Mouse (Mus musculus): Measurements from ENCODE around the gene Gse1. TPM values are rescaled to one million over a fixed set of nuclear protein-coding genes. Genes with fewer than 3 reads are reported as not detected.

Gene Gse1
- total RNA-seq, 2 experiments from 2014 or later: 105 to 134 TPM

DNA sequence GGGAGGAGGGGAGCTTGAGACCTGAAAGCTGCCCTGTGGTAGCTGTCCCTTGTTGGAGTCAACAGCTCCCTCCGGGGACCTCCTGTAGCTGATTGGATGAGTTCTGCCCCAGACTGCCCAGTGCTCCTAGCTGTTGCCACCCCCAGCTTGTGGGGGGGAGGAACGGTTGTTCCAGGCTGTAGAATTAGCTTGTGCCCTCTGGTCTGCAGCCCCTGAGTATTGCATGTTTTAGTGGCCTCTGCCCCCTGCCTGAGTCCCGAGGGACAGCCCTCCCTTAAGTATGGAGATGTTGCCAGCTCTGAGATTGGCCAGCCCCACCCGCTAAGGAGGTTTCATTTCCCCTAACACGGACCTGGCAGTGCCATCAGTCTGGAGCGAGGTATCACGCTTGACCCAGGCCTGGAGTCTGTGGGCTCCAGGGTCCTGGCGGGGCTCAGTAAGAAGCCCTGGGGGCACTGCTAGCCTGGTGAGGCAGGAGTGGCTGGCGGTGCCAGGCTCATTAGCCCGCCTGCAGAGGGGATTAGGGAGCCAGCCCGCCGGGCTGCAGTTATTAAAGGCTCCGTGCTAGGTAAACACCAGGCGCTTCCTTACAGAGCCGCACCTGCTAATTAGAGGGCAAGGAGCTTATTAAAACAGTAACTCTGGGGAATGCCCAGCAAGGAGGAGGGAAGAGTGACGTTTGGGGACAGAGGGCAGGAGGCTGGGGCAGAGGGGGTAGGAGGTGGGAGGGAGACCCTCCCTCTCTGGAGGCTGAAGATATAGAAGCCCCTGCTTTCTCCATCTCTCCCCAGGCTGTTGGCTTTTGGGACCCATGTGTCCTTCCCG, 107.2 kb downstream of the Gse1 start:
- ATAC-seq (replicated peaks; ENCODE audit: low FRiP score, poor library complexity, severe bottlenecking): 0 out of 2 replicates have a peak, but pooled peaks have one; percentile 25

DNA sequence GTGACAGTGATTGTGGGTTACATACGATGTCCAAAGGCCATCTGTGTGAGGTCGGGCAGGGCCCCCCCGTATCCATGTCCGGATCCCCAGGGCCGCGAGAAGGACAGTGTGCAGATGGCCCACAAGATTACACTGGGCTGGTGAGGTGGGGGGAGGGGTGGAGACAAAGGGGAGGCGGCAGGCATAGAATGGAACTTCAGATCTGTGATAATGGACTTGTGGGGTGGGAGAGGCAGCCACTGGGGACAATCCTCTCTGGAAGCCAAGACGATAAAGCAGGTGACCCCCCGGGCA, 107.8 kb downstream of the Gse1 start:
- ATAC-seq (replicated peaks; ENCODE audit: low FRiP score, poor library complexity, severe bottlenecking): no peak

DNA sequence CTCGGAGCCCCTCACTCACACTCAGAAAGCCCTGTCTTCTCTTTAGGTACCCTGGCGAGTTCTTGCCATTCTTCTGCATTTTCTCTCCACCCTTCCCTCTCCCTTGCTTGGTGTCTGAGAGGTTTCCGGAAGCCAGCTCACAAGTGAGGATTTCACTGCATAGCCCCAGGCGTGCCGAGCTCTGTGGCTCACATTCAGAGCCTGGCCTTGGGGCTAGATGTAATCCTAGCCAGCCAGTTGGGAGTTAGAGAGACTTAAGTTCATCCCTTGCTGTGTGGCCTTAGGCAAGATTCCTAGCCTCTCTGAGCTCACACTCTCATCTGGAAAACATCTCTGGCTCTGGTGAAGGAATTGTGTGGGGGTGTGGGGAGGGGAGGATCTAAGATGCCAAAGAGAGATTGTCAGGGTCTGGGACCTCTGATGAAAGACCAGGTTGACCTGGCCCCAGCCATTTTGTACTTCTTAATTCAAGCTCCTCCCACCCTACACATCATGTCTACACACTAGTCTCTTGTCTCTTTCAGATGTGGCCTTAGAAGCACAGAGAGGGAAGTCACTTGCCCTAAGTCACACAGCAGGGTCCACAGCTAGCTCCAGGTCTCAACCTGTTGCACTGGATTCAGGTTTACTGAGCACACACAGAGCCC, 108.8 kb downstream of the Gse1 start:
- ATAC-seq (replicated peaks; ENCODE audit: low FRiP score, poor library complexity, severe bottlenecking): no peak

DNA sequence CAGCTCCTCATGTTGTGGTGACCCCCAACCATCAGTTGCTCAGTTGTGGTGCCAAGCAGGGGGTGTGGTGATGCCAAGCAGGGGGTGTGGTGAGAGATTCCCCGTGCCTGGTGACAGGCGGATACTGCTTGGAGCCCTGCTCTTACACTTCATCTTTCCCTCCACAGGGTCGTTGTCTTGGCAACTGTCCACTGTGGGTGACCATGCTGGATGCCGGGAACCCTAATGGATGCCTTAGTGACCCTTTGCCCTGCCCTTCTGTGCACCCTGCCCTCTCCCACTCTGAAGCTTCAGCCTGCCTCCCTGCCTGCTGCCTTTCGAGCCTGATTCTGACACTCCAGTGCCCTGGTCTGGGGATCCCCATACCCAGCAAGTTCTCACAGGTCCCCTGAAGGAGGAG, 109.4 kb downstream of the Gse1 start:
- no peak for ATAC-seq (replicated peaks; ENCODE audit: low FRiP score, poor library complexity, severe bottlenecking)

DNA sequence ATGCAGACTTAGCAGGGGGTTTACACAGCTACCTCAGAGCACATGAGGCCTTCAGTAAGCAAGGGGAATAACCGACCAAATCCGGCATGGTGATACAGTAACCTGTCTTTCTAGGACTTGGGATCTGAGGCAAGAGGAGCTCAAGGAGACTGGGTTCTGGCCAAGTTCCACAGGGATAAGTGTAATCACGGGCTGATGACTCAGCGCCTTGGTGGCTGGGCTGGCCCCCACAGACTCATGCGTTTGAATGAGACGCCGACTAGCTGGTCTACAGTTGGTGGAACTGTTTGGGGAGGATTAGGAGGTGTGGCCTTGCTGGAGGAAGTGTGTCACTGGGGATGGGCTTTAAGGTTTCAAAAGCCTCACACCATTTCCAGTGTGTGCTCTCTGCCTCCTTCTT, 110.4 kb downstream of the Gse1 start:
- no peak for ATAC-seq (replicated peaks; ENCODE audit: low FRiP score, poor library complexity, severe bottlenecking)

DNA sequence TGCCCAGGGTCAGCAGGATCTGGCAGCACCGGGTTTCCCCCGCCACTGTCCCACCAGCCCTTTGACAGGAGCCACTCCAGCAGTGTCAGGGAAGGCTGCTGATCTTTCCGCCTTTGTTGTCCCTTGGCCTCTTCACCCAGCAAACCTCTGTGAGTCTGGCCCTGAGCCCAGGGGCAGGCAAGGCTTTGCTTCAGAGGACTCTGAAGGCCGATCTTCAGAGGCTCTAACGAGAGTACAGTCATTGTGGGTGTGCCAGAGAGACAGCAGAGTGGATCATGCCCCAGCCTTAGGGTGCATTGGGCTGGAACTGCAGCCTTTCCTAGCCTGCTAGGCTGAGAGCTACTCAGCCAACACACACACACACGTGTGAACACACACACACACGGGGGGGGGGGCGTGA, 111.5 kb downstream of the Gse1 start:
- ATAC-seq (replicated peaks; ENCODE audit: low FRiP score, poor library complexity, severe bottlenecking): no peak

DNA sequence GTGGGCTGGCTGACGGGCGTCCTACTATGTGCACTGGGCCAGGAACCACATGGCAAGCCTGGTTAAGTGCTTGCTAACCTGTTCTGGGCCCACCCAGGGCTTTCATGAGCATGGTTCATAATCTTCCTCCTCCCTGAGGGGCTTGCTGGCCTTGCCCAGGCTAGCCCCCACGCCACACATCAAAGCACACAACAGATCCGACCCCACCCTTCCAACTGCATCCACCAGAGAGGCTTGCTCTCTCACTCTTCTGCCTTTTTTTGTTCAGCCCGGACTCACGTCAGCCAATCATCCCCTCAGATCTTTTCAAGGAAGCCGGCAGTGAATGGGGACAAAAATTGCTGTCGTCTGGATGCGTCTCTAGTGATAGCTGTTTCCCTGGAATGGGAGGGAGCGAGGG, 112.9 kb downstream of the Gse1 start:
- ATAC-seq (replicated peaks; ENCODE audit: low FRiP score, poor library complexity, severe bottlenecking): no peak

DNA sequence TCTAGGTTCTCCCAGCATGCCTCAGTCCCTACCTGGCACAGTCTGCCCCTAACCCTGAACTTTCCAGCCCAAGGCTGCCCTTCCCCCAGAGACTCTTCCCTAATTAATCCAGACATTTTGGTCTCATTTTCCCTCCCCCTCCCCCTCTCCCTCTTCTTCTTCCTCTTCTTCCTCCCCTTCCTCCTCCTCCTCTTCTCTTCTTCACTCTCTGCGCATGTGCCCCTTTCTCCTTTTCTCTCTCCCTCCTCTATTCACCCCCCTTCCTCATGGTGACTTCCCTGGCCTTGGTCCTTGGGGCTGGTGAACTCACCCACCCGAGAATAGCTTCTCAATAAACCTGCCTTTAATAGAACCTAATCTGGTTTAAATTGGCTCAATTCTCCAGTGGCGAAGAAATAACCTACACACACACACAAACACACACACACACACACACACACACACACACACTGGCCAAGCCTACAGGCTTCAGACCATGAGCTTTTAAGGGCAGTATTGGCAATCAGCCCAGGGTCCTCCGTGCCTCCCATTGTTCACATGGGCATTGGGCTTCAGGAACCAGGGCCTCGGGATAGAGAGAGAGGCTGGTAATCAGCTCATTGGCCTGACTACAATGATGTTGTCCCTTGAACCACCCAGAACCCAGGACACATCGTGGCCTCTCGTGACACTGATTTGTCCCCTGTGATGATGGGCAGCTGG, 114.7 kb downstream of the Gse1 start:
- ATAC-seq (replicated peaks; ENCODE audit: low FRiP score, poor library complexity, severe bottlenecking): no peak

DNA sequence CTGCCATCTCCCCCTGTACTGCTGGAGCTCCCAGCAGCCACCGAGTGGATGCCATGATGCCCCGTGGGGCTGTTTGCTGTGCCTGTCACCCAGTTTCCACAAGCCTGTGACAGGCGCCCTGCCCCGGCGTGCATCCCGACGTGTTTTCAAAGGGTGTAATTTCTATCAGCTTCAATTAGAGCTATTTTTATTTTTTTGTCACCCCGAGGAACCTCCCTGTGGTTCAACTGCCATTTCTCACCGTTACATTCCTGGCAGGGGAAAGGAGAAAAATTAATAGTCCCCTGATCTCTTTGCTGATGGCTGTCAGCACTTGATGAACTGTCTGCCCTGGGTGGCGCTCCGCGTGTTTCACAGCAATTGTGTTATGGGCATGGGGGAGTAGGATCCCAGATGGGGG, 115.3 kb downstream of the Gse1 start:
- no peak for ATAC-seq (replicated peaks; ENCODE audit: low FRiP score, poor library complexity, severe bottlenecking)

DNA sequence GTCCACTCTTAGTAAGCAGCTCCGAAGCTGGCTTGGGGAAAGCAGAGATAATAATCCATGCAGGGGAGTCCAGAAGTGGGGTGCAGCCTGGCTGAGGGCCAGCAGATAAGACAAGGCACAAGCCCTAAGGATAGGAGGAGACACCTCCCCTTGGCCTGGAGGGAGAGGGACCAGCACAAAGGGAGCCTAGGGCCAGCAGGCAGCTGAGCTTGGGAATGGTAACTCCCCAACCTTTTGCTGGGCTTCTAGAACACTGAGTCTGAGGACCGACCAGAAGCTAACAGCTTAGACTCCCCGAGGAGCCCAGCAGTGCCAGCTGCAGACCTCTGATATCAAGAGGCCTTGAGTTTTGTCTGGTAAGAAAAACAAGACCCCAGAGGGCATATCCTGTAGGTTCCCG, 115.9 kb downstream of the Gse1 start:
- ATAC-seq (replicated peaks; ENCODE audit: low FRiP score, poor library complexity, severe bottlenecking): no peak

DNA sequence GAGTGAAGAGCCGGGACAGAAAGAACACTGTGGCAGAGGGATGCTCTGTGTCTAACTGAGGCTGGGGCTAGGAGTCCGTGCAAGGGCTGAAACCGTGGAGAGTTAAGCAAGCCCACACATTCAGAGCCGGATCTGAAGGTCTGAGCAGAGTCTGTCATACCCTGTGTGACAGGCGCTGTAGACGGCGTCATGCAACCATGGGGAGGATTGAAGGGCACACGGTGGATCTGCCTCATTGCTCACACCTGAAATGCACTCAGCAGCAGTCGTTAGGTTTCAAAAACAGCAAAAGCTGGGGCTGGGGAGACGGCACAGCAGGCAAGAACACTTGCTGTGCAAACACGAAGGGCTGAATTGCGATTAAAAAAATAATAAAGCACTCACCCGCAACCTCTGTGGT, 116.3 kb downstream of the Gse1 start:
- ATAC-seq (replicated peaks; ENCODE audit: low FRiP score, poor library complexity, severe bottlenecking): no peak

DNA sequence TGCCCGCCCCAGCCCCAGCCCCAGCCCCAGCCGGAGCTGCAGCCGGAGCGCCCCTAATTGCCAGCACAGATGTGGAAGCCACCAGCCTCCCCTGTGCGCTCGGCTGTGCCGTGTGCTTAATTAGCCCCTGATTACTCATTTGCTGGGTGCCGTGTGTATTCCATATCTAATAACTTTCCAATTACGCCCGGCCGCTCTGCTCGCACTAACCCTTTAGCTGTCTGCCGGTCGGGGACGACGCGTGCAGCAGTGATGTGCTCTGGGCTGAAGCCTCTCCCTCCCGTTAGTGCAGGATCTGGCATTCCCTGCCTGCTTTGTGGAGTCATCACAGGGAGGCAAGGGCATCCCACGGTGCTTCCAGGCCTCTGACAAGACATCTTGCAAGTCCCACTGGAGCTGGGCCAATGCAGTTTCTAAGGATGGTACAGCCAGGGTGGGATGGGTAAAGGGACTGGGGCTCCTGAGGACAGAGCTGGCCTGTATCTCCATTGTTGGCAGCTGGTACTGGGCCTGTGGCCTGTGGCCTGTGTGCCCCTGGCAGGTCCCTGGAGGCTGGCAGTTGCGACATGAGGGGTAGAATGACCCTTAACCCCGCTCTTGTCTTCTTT, 119.6 kb downstream of the Gse1 start:
- ATAC-seq (replicated peaks; ENCODE audit: low FRiP score, poor library complexity, severe bottlenecking): no peak

DNA sequence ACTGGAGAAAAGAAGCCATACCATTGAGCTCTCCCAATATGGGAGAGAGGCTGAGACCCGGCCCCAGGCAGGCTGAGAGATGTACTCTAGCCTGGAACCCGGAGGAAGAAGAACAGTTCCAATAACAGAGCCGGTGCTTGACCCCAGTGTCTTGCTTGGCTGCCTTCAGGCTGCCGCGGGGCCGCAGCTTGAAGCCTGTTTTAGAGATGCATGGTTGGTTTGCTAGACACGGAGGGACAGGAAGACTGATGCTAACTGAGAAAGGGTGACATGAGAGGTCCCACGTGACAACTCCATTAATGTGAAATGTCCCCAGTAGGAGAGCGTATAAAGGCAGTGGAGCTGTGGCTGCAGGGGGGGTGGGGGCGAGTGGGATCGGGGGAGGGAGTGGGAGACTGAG, 120.7 kb downstream of the Gse1 start:
- no peak for ATAC-seq (replicated peaks; ENCODE audit: low FRiP score, poor library complexity, severe bottlenecking)

DNA sequence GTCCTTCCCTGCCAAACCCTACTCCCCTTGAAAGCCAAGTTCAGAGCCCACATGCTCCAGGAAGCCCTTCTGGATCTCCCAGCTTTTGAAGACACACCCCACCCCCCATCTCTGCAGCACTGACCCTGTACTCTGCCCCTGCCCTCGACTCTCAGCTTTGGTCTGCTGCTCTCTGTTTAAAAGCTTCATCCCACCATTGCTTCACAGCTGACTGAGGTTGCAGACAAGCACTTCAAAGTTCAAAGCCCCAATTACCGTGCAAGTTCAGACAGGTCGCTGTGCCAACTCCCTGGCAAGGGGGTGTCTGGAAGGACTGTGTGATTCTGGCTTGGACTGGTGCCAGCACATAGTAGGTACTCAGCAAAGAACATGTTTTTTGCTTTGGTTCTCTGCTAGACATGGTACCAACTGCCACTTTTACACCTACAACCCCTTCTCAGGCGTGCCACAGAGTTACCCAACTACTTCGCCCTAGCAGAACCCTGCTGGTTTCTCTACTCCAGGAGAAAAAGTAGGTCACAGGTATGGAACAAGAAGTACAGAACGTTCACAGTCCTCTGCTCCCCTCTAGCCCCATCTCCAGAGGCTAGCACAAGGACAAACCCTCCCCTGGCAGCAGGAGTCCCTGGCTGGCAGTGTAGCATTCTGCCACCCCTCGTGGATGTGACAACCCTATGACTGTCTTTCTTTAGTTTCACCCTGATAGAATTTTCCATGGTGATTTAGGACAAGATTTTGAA, 123.2 kb downstream of the Gse1 start:
- ATAC-seq (replicated peaks; ENCODE audit: low FRiP score, poor library complexity, severe bottlenecking): no peak

DNA sequence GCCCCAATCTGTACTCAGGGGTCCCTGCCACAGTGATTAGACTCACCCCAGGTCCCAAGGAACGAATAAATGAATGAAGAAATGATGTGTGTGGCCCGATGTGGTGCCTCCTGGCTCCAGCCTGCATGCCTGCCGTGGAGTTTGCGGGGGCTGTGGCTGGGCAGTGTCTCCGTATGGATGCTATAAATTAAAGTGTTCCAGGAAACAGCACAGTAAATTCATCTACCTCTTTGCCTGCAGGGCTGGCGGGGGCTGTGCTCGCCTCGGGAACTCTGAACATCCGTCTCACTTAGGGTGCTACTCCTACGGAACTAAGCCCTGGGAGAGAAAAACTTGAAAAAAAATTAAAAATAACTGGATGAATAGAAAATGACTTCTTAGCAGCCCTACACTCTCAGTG, 123.8 kb downstream of the Gse1 start:
- no peak for ATAC-seq (replicated peaks; ENCODE audit: low FRiP score, poor library complexity, severe bottlenecking)

DNA sequence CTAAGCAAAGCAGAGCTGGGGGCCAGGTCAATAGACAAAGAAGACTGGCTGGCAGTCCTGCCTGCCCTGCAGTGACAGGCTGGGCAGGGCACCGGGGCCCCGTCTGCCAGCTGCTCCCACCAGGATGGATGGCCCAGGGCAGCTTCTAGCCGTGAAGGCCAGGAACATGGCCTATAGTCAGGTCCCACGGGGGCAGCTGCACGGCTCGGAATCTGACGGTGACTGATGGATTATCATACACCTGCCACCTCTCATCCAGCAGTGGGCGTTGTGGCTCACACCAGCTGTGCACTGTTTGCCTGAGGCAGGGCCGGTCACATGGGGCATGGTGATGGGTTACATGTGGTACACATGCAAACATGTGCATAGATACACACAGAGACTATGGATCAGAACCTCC, 127.8 kb downstream of the Gse1 start:
- ATAC-seq (replicated peaks; ENCODE audit: low FRiP score, poor library complexity, severe bottlenecking): no peak

DNA sequence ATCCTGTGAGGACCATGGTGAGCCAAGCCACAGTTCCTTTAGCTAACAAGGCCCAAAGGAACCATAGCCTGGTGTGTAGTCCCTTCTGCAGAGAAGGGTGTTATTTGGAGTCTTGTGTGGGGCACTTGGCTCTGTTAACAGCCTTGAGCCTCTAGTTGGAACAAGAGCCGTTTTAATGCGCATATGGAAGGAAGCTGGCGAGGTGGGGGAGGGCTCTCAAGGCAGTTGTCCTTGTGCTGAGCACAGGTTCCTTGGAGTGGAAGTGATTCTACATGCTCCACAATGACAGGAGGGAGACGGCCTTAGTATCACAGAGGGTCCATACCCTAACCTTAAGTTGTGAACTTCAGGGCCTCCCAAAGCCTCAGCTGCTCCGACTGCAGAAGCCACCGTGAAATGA, 129.2 kb downstream of the Gse1 start:
- ATAC-seq (replicated peaks; ENCODE audit: low FRiP score, poor library complexity, severe bottlenecking): no peak

DNA sequence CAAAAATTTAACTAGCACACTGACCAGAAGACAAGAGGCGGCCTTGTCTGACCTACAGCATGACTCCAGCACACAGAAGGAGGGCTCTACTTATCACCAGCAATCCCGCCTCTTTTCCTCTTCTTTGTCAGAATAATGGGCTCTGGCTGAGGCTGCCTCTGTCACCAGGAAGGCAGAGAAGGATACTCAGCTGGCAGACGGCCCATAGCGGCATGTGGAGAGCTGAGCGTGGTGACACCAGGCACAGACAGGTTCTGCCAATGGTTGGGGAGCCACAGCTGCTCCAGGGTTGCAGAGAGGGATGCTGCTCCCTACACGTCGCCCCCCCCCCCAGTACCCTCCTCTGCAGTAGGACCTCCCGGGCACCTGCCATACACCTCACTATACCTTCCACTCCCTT, 133.0 kb downstream of the Gse1 start:
- ATAC-seq (replicated peaks; ENCODE audit: low FRiP score, poor library complexity, severe bottlenecking): no peak

DNA sequence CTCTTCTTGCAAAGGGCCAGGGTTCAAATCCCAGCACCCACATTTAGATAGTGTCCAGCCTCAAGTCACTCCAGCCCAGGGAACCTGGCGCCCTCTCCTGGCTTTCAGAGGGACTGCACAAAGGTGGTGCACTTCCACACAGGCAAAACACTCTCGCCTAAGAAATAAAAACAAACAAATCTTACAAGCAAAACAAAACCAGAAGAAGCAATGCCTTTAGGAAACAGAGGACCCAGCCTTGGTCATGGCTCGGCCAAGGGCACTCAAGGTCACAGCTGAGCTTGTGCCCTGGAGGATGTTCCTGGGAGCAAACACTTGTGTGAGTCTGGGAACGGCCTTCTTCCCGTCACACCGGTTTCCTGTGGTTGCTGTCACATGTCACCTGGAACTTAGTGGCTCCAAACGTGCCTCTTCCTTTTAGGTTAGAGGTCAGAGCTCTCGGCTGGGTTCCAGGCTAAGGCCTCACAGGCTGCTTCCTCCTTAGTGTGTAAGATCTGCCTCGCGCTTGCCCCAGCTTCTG, 135.4 kb downstream of the Gse1 start:
- ATAC-seq (replicated peaks; ENCODE audit: low FRiP score, poor library complexity, severe bottlenecking): no peak

Measured in erythroid progenitor cell, adult 5-6 weeks (primary cell).